Mouse (Mus musculus): Measurements from ENCODE around the gene Mapk6. TPM values are rescaled to one million over a fixed set of nuclear protein-coding genes. Genes with fewer than 3 reads are reported as not detected.
"Not testable (repeated sequence)": the region's sequence is repeated elsewhere in the genome, so short reads cannot be mapped to it uniquely, and the experiment has no call there.

Gene Mapk6
- 49.8 and 50.6 TPM in 2 replicates for polyA plus RNA-seq (2015; fragmentation: Nextera tagmentation; extraction: Ambion mirVana)

GRCm38 (mm10) chr9:75409852-75410378 is at the start of gene Mapk6:
Mapk6 (minus strand) TSS chr9:75410005.
- Histone ChIP-seq H3K27me3 (no peaks in the 10 kb centered on the region), H3K9ac (peak within 1 kb of the TSS; percentile 70), H3K36me3 (no peaks in the 10 kb centered on the region), H3K4me1 (peaks cover 28% of the 10 kb centered on the region), H3K4me2 (peak within 1 kb of the TSS; percentile 81), H3K9me3 (no peaks in the 10 kb centered on the region), H3K4me3 (peak within 1 kb of the TSS; percentile 80), H3K27ac (peak within 1 kb of the TSS; percentile 99)
- under 1% methylated on average over 58 of the region's 58 CpGs for WGBS
- ATAC-seq (ENCODE audit: insufficient number of reproducible peaks, low FRiP score, low TSS enrichment, low read depth) = peak; percentile 90

DNA sequence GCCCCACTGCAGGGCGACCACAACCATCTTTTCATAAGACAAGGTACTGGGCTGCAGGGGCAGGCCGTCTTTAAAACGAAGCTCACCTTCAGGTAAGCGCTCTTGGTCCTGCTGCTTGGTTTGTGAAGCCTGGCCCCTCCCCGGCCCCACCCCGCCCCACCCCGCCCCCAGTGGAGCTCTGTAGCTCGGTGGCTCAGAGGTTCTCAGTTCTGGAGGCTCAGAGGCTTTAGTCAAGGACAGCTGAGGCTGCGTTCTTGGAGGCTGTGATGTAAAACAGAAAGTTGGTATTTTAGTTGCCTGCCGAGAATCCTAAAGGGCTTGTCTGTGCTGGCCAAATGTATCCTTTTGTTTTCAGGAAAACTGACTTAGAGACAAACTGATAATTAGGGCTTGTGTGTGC is 45.9 kb upstream of the Mapk6 start:
- Histone ChIP-seq H3K4me2 (no peak overlapping the region), H3K9ac (no peak overlapping the region), H3K27me3 (no peaks in the 10 kb centered on the region), H3K4me1 (no peaks in the 10 kb centered on the region), H3K36me3 (peaks cover 94% of the 10 kb centered on the region), H3K4me3 (no peak overlapping the region), H3K9me3 (no peaks in the 10 kb centered on the region), H3K27ac (no peak overlapping the region)
- 67% methylated on average over 10 of the region's 10 CpGs for WGBS
- no peak for ATAC-seq (ENCODE audit: insufficient number of reproducible peaks, low FRiP score, low TSS enrichment, low read depth)

DNA sequence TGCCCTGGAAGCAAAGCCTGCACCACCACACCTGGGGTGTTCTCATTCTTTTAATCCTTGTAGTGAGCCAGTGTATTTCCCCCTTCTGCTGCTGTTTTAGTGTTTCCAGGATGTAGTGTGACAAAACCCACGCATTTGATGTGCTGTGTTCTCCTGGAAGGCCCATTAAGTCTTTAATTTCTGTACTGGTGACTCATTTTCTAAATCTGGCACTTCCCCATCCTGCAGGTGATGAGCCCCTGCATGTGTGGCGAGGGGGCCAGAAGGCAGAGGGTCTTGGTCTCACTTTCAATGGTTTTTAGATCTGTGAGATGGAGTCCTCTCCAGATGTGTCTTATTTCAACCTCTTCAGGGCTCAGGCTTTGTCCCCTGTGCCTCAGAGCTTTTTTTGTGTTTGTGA is 44.2 kb upstream of the Mapk6 start:
- ATAC-seq (ENCODE audit: insufficient number of reproducible peaks, low FRiP score, low TSS enrichment, low read depth) = no peak
- Histone ChIP-seq H3K27ac (no peak overlapping the region), H3K36me3 (peaks cover 89% of the 10 kb centered on the region), H3K4me1 (no peaks in the 10 kb centered on the region), H3K9ac (no peak overlapping the region), H3K4me2 (no peak overlapping the region), H3K27me3 (no peaks in the 10 kb centered on the region), H3K4me3 (no peak overlapping the region), H3K9me3 (no peaks in the 10 kb centered on the region)
- WGBS = 89% methylated on average over 2 of the region's 2 CpGs

DNA sequence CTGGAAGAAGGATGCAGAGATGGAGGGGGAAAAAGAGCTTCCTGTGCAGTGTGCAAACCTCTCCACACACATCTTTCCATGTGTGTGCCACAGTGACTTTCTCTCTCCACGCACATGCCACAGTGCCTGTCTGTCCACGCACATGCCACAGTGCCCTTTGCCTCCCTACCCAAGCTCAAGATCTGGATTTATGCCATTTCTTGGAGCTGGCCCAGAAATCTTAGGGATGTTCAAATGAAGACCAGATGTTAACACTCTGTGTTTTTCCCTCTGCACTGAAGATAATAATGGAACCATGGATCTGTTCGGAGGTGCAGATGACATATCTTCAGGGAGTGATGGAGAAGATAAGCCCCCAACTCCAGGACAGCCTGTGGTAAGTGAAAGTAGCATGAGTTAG is 38.2 kb upstream of the Mapk6 start:
- no peak overlapping the region for H3K4me3 ChIP-seq
- no peak overlapping the region for H3K27ac ChIP-seq
- H3K36me3 ChIP-seq = peaks cover 71% of the 10 kb centered on the region
- H3K9ac ChIP-seq = no peak overlapping the region
- no peaks in the 10 kb centered on the region for H3K9me3 ChIP-seq
- no peaks in the 10 kb centered on the region for H3K27me3 ChIP-seq
- WGBS = 78% methylated on average over 3 of the region's 3 CpGs
- no peaks in the 10 kb centered on the region for H3K4me1 ChIP-seq
- no peak overlapping the region for H3K4me2 ChIP-seq
- no peak for ATAC-seq (ENCODE audit: insufficient number of reproducible peaks, low FRiP score, low TSS enrichment, low read depth)

DNA sequence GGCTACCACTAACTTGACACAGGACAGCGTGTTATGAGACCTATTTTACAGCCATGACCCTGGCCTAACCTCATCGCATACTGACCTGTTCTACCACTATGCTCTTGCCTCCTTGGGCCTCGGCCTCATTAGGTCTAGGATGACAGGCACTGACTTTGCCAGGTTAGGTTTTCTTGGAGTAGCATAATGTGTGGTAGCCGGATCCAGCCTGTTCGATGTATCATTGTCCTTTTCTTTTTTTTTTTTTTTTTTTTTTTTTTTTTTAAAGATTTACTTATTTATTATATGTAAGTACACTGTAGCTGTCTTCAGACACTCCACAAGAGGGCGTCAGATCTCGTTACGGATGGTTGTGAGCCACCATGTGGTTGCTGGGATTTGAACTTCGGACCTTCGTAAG is 36.8 kb upstream of the Mapk6 start:
- peaks cover 58% of the 10 kb centered on the region for H3K36me3 ChIP-seq
- peaks cover 13% of the 10 kb centered on the region for H3K4me1 ChIP-seq
- not testable (repeated sequence) for ATAC-seq (ENCODE audit: insufficient number of reproducible peaks, low FRiP score, low TSS enrichment, low read depth); H3K4me3 ChIP-seq; H3K27me3 ChIP-seq; H3K27ac ChIP-seq; H3K9me3 ChIP-seq; H3K4me2 ChIP-seq; H3K9ac ChIP-seq
- WGBS = 84% methylated on average over 10 of the region's 10 CpGs

DNA sequence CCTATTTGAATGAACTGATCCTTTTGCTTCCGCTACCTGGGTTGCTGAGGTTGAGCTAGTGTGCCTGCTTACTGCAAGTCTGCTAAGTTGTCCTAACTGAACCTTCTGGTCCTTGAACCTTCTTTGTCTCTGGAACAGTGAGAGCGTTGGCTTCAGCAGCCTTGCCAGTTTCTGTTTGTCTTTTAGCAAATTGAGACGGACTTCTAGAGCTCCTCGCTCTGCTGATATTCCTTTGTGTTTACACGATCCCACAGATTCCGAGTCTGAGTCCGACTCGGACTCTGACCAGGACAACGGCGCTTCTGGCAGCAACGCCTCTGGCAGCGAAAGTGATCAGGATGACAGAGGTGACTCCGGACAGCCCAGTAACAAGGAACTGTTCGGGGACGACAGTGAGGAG is 35.2 kb upstream of the Mapk6 start:
- no peak overlapping the region for H3K4me3 ChIP-seq
- peaks cover 51% of the 10 kb centered on the region for H3K36me3 ChIP-seq
- no peak overlapping the region for H3K27ac ChIP-seq
- H3K4me2 ChIP-seq = no peak overlapping the region
- ATAC-seq (ENCODE audit: insufficient number of reproducible peaks, low FRiP score, low TSS enrichment, low read depth) = no peak
- no peak overlapping the region for H3K9ac ChIP-seq
- H3K27me3 ChIP-seq = no peaks in the 10 kb centered on the region
- peaks cover 13% of the 10 kb centered on the region for H3K4me1 ChIP-seq
- 93% methylated on average over 15 of the region's 15 CpGs for WGBS
- H3K9me3 ChIP-seq = no peaks in the 10 kb centered on the region

GRCm38 (mm10) chr9:75441691-75442131 is 31.9 kb upstream of the Mapk6 start:
- Histone ChIP-seq H3K9me3 (no peaks in the 10 kb centered on the region), H3K9ac (peak overlapping the region; percentile 57), H3K4me2 (peak overlapping the region; percentile 70), H3K36me3 (peaks cover 18% of the 10 kb centered on the region), H3K4me3 (peak overlapping the region; percentile 77), H3K4me1 (peaks cover 13% of the 10 kb centered on the region), H3K27me3 (no peaks in the 10 kb centered on the region), H3K27ac (peak overlapping the region; percentile 88)
- ATAC-seq (ENCODE audit: insufficient number of reproducible peaks, low FRiP score, low TSS enrichment, low read depth) = peak; percentile 66; the same call in 1 of the 2 replicates
- under 1% methylated on average over 28 of the region's 31 CpGs for WGBS

GRCm38 (mm10) chr9:75440796-75441666 is 31.2 kb upstream of the Mapk6 start, which contains the start of gene Leo1:
Leo1 (plus strand) TSS chr9:75441524.
- H3K4me3 ChIP-seq = peak within 1 kb of the TSS; percentile 77
- H3K9ac ChIP-seq = peak within 1 kb of the TSS; percentile 57
- no peaks in the 10 kb centered on the region for H3K27me3 ChIP-seq
- 1% methylated on average over 44 of the region's 45 CpGs for WGBS
- peaks cover 14% of the 10 kb centered on the region for H3K4me1 ChIP-seq
- H3K36me3 ChIP-seq = peaks cover 13% of the 10 kb centered on the region
- H3K9me3 ChIP-seq = no peaks in the 10 kb centered on the region
- ATAC-seq (ENCODE audit: insufficient number of reproducible peaks, low FRiP score, low TSS enrichment, low read depth) = peak; percentile 90
- H3K27ac ChIP-seq = peak within 1 kb of the TSS; percentile 88
- peak within 1 kb of the TSS; percentile 70 for H3K4me2 ChIP-seq

DNA sequence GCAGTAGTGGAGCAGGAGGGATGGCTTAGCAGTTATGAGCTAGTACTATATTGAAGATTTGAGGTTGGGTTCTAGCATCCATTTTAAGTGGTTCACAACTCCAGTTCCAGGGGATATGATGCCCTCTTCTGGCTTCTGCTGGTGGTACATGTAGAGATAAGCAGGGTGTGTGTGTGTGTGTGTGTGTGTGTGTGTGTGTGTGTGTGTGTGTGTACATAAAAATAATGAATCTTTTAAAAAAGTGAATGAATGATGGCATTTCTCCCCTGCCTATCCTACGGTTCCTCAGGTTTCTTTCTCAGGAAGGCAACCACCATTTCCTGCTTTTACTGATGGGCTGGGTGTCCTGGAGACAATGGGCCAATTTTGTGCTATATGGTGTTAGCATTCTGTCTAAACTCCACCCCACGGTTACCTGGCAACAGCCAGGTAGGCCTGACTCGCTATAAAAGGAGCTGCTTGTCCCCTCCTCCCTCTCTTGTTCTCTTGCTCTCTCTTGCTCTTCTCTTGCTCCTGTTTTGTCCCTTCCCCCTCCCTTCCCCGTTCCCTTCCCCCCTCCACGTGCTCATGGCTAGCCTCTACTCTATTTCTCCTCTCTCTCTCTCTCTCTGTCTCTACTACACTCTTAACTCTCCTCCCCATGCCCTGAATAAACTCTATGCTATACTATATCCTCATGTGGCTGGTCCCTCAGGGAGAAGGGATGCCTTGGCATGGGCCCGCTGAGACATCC is 28.0 kb upstream of the Mapk6 start:
- 38% methylated on average over 6 of the region's 6 CpGs for WGBS
- H3K4me3 ChIP-seq = no peak overlapping the region

DNA sequence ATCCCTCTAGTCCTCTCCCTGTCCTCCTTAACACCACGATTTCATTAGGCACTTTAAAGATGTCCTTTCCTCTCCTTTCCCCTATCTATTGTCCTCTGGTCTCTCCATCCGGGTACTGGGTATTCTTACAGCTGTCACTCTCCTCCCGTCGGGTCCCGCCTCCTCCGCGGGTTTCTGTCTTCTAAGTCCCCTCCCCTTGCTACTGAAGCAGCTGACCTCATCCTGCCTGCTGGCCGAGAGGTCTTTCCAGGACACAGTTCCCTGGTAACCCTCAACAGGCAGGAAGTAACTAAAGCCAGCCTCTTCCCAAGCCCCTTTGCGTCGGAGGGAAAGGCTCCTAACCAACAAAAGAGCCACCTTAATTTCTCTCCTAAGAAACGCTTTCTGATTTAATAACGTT is 26.1 kb upstream of the Mapk6 start:
- no peak overlapping the region for H3K27ac ChIP-seq
- ATAC-seq (ENCODE audit: insufficient number of reproducible peaks, low FRiP score, low TSS enrichment, low read depth) = no peak
- WGBS = 7% methylated on average over 12 of the region's 12 CpGs
- H3K4me3 ChIP-seq = no peak overlapping the region
- 0 out of 2 replicates have a peak, but pooled peaks cover 9% of the 10 kb centered on the region for H3K4me1 ChIP-seq
- H3K9me3 ChIP-seq = no peaks in the 10 kb centered on the region
- H3K4me2 ChIP-seq = no peak overlapping the region
- H3K27me3 ChIP-seq = no peaks in the 10 kb centered on the region
- no peak overlapping the region for H3K9ac ChIP-seq
- H3K36me3 ChIP-seq = no peaks in the 10 kb centered on the region

More for the DNA sequence above, 28.0 kb upstream of the Mapk6 start:
- no peak for ATAC-seq (ENCODE audit: insufficient number of reproducible peaks, low FRiP score, low TSS enrichment, low read depth)
- no peaks in the 10 kb centered on the region for H3K27me3 ChIP-seq
- H3K9ac ChIP-seq = no peak overlapping the region
- H3K36me3 ChIP-seq = no peaks in the 10 kb centered on the region
- no peaks in the 10 kb centered on the region for H3K9me3 ChIP-seq
- H3K4me2 ChIP-seq = no peak overlapping the region
- no peak overlapping the region for H3K27ac ChIP-seq
- peaks cover 21% of the 10 kb centered on the region for H3K4me1 ChIP-seq

- Histone ChIP-seq H3K27ac (no peak overlapping the region), H3K4me3 (no peak overlapping the region), H3K4me2 (no peak overlapping the region), H3K36me3 (no peaks in the 10 kb centered on the region), H3K9me3 (no peaks in the 10 kb centered on the region), H3K27me3 (no peaks in the 10 kb centered on the region), H3K4me1 (0 out of 2 replicates have a peak, but pooled peaks cover 9% of the 10 kb centered on the region), H3K9ac (no peak overlapping the region)
- ATAC-seq (ENCODE audit: insufficient number of reproducible peaks, low FRiP score, low TSS enrichment, low read depth) = no peak
- WGBS = 80% methylated on average over 4 of the region's 4 CpGs
Observed at GRCm38 (mm10) chr9:75435291-75435690, 25.5 kb upstream of the Mapk6 start.

Measured in limb, embryonic 15.5 days (tissue).